Mouse (Mus musculus) neural tube, embryonic 14.5 days (tissue): ENCODE results near the gene Hist2h2bb. TPM values are rescaled to one million over a fixed set of nuclear protein-coding genes. Genes with fewer than 3 reads are reported as not detected.
A peak's percentile ranks its signal among the peaks of the same experiment; 100 is the strongest.
"Not testable (repeated sequence)": the region's sequence is repeated elsewhere in the genome, so short reads cannot be mapped to it uniquely, and the experiment has no call there.

Experiments used
- ATAC-seq: fragments of 200-750 bp; cut with Nextera tagmentation; 2 replicates; pipeline ENCODE4 v1.8.0; 2017; ENCODE audit warnings: low read depth, mild to moderate bottlenecking, moderate TSS enrichment, moderate library complexity
- H3K27ac ChIP-seq: fragments of 300-500 bp; sonication (generic); 2 replicates; pipeline ENCODE4 v1.5.1; 2014; ENCODE audit warnings: low read depth, mild to moderate bottlenecking, control low read depth, low read length, moderate library complexity, mixed read lengths
- H3K27me3 ChIP-seq: fragments of 300-500 bp; sonication (generic); 2 replicates; pipeline ENCODE4 v1.6.1; 2014; ENCODE audit warnings: low read length; ENCODE audit not compliant: control insufficient read depth, insufficient read depth
- H3K36me3 ChIP-seq: fragments of 300-500 bp; sonication (generic); 2 replicates; pipeline ENCODE4 v1.6.1; 2014; ENCODE audit warnings: low read length, mixed read lengths; ENCODE audit not compliant: control insufficient read depth, insufficient read depth
- H3K4me1 ChIP-seq: fragments of 300-500 bp; sonication (generic); 2 replicates; pipeline ENCODE4 v1.6.1; 2014; ENCODE audit warnings: low read length; ENCODE audit not compliant: control insufficient read depth, insufficient read depth
- H3K4me2 ChIP-seq: fragments of 300-500 bp; sonication (generic); 2 replicates; pipeline ENCODE4 v1.6.1; 2014; ENCODE audit warnings: mild to moderate bottlenecking, low read depth, low read length, control low read depth
- H3K4me3 ChIP-seq: fragments of 300-500 bp; sonication (generic); 2 replicates; pipeline ENCODE4 v1.5.1; 2014; ENCODE audit warnings: low read depth, low read length, control low read depth, mixed read lengths
- H3K9ac ChIP-seq: fragments of 300-500 bp; sonication (generic); replicated peaks from 2 replicates; pipeline ENCODE4 v1.6.1; 2014; ENCODE audit warnings: low read depth, mild to moderate bottlenecking, control low read depth, low read length, mixed read lengths
- H3K9me3 ChIP-seq: fragments of 300-500 bp; sonication (generic); 2 replicates; pipeline ENCODE4 v1.6.1; 2016; ENCODE audit warnings: low read length; ENCODE audit not compliant: control insufficient read depth
- WGBS: fragments of 180-500 bp; shearing (Covaris S2); extraction: QIAGEN DNeasy Blood & Tissue Kit; methylation state at CpG from one replicate; pipeline ENCODE4 v1.1.7; 2014; 5-methylcytosine and 5-hydroxymethylcytosine counted together
- polyA plus RNA-seq: library from polyadenylated mRNA; unstranded; fragments of >200 nt; fragmentation: Nextera tagmentation; extraction: Ambion mirVana; gene quantifications from 2 replicates; pipeline ENCODE4 v1.2.1, GENCODE M21; 2014

Hist2h2bb gene
- polyA plus RNA-seq, 1 experiment from 2014 or later: 2.0 TPM

GRCm38 (mm10) chr3:96237904-96238511 is 31.5 kb upstream of the Hist2h2bb start:
- no peak for ATAC-seq
- H3K9ac ChIP-seq: no peak overlapping the region
- 1% methylated on average over 12 of the region's 12 CpGs for WGBS
- H3K4me1 ChIP-seq: peaks cover 6% of the 10 kb centered on the region; the same call in 1 of the 2 replicates
- H3K27me3 ChIP-seq: no peaks in the 10 kb centered on the region
- H3K9me3 ChIP-seq: no peaks in the 10 kb centered on the region
- H3K4me2 ChIP-seq: peak overlapping the region; percentile 27
- H3K27ac ChIP-seq: no peak overlapping the region
- H3K36me3 ChIP-seq: no peaks in the 10 kb centered on the region
- peak overlapping the region; percentile 15; the same call in 1 of the 2 replicates for H3K4me3 ChIP-seq

GRCm38 (mm10) chr3:96238954-96239793 is 30.4 kb upstream of the Hist2h2bb start, which contains the start of gene Hist2h3c2:
Hist2h3c2 (minus strand) TSS chr3:96239127.
- ATAC-seq: peak; percentile 86
- not testable (repeated sequence) for H3K27me3 ChIP-seq, H3K9ac ChIP-seq, H3K36me3 ChIP-seq, H3K4me1 ChIP-seq, H3K27ac ChIP-seq, H3K9me3 ChIP-seq
- peak within 1 kb of the TSS; percentile 31 for H3K4me2 ChIP-seq
- under 1% methylated on average over 10 of the region's 68 CpGs for WGBS
- peak within 1 kb of the TSS; percentile 20; the same call in 1 of the 2 replicates for H3K4me3 ChIP-seq

- ATAC-seq: peak; percentile 90
- peak within 1 kb of the TSS; percentile 70; the same call in 1 of the 2 replicates for H3K27ac ChIP-seq
- H3K27me3 ChIP-seq, H3K36me3 ChIP-seq, H3K9me3 ChIP-seq: not testable (repeated sequence)
- peak within 1 kb of the TSS; percentile 40 for H3K4me2 ChIP-seq
- peaks cover 12% of the 10 kb centered on the region for H3K4me1 ChIP-seq
- 5% methylated on average over 22 of the region's 85 CpGs for WGBS
- H3K9ac ChIP-seq: peak within 1 kb of the TSS; percentile 8
- H3K4me3 ChIP-seq: peak within 1 kb of the TSS; percentile 28
These were observed 29.4 kb upstream of the Hist2h2bb start, which contains the start of gene Hist2h2aa2 for GRCm38 (mm10) chr3:96239949-96240798. Hist2h2aa2 (minus strand) TSS chr3:96240276.

GRCm38 (mm10) chr3:96240799-96241197 is 28.8 kb upstream of the Hist2h2bb start:
- Histone ChIP-seq H3K4me3 (peak overlapping the region; percentile 28), H3K36me3 (no peaks in the 10 kb centered on the region), H3K4me1 (peaks cover 12% of the 10 kb centered on the region), H3K27ac (peak overlapping the region; percentile 67; the same call in 1 of the 2 replicates), H3K9me3 (no peaks in the 10 kb centered on the region), H3K4me2 (peak overlapping the region; percentile 40), H3K9ac (peak overlapping the region; percentile 8), H3K27me3 (no peaks in the 10 kb centered on the region)
- ATAC-seq: no peak
- 74% methylated on average over 9 of the region's 9 CpGs for WGBS

- Histone ChIP-seq H3K27me3 (no peaks in the 10 kb centered on the region), H3K4me1 (peaks cover 12% of the 10 kb centered on the region), H3K9me3 (no peaks in the 10 kb centered on the region), H3K36me3 (no peaks in the 10 kb centered on the region), H3K27ac (peak overlapping the region; percentile 92; the same call in 1 of the 2 replicates), H3K9ac (no peak overlapping the region), H3K4me2 (peak overlapping the region; percentile 57), H3K4me3 (peak overlapping the region; percentile 42)
- WGBS: 89% methylated on average over 7 of the region's 7 CpGs
- no peak for ATAC-seq
These were observed 25.5 kb upstream of the Hist2h2bb start for GRCm38 (mm10) chr3:96243921-96244572.

GRCm38 (mm10) chr3:96245003-96245886 is 24.3 kb upstream of the Hist2h2bb start, which contains the start of gene Hist2h2aa1:
Hist2h2aa1 (plus strand) TSS chr3:96245497.
- H3K9me3 ChIP-seq, H3K36me3 ChIP-seq, H3K27me3 ChIP-seq: not testable (repeated sequence)
- Histone ChIP-seq H3K27ac (peak within 1 kb of the TSS; percentile 92), H3K4me2 (peak within 1 kb of the TSS; percentile 57), H3K4me3 (peak within 1 kb of the TSS; percentile 42), H3K9ac (peak within 1 kb of the TSS; percentile 62), H3K4me1 (peaks cover 12% of the 10 kb centered on the region)
- peak; percentile 92 for ATAC-seq
- under 1% methylated on average over 22 of the region's 88 CpGs for WGBS

GRCm38 (mm10) chr3:96246018-96246417 is 23.5 kb upstream of the Hist2h2bb start:
- ATAC-seq, H3K9ac ChIP-seq: not testable (repeated sequence)
- WGBS: under 1% methylated on average over 10 of the region's 21 CpGs

More at GRCm38 (mm10) chr3:96246018-96246417, 23.5 kb upstream of the Hist2h2bb start:
- not testable (repeated sequence) for H3K27ac ChIP-seq, H3K9me3 ChIP-seq, H3K4me1 ChIP-seq, H3K27me3 ChIP-seq, H3K36me3 ChIP-seq
- H3K4me2 ChIP-seq: peak overlapping the region; percentile 29; the same call in 1 of the 2 replicates
- peak overlapping the region; percentile 24 for H3K4me3 ChIP-seq
